ENCODE assay signal across 9 mouse cellular contexts in the genomic region with DNA sequence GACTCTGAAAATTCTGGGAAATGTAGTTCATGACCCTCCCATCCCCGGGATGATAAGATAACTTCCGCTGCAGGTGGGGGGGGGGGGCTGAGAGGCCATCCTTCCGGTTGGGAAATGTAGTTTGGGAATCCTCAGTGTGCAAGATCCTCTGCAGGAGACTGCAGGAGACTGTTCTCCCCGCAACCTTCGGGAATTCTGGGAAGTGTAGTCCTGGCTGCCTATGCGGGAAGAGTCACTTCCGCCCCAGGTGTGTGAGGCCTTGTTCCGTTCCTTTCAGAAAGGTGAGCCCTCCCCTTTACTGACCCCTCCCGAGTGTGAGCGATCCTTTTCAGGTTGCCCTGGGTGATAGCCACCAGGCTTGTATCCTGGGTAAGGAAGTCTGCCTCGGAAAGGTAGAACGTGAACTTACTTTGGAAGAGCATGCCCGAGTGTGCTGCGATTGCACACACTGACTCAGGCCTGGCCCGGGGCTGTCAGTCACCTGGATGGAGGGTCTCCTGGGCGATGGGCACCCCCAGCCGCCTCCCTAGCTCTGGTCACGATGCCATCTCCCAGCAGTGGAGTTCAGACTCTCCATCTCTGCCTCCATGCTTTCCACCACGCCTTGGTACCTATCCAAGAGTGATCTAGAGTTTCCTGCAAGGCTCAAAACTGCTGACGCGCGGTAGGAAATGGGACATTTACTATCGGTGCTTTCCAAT. TPM values are rescaled to one million over a fixed set of nuclear protein-coding genes. Genes with fewer than 3 reads are reported as not detected.
DNase-seq lines count a peak whose midpoint lies in the region; ATAC-seq and TF ChIP-seq lines count a peak whose summit lies in the region.
"Had no signal": no experiment of that assay in that cellular context is flagged by ENCODE, and none has a peak within 500 bp of the region (broad histone marks: within the 10 kb centered on the region; RNA-seq: fewer than 3 reads in every experiment).

Zfp112 (plus strand) TSS at position 159 of the 701 bp plus-strand sequence.

- ATAC-seq in intestine, postnatal 0 days, result peak; percentile 98
- ATAC-seq in megakaryocyte-erythroid progenitor cell, adult 5-6 weeks (replicated peaks; ENCODE audit: low FRiP score, low TSS enrichment, poor library complexity, severe bottlenecking), result peak; percentile 72

- H3K9ac ChIP-seq in intestine, postnatal 0 days (ENCODE audit: low read depth, low read length), result peak within 1 kb of the TSS; percentile 58

- H3K4me1 ChIP-seq in embryonic facial prominence, embryonic 10.5 days, result peaks cover 8% of the 10 kb centered on the region
- H3K4me1 ChIP-seq in intestine, postnatal 0 days (replicated peaks; ENCODE audit: control insufficient read depth, insufficient read depth, low read length), result no peaks in the 10 kb centered on the region
- H3K4me1 ChIP-seq: megakaryocyte, embryonic 14.5 days had no signal

- no peak for TF ChIP-seq CTCF in intestine, postnatal 0 days (IDR thresholded peaks at IDR 0.05; ENCODE audit: low read depth)

- peak within 1 kb of the TSS; percentile 83 for H3K27ac ChIP-seq in embryonic facial prominence, embryonic 10.5 days (replicated peaks)
- H3K27ac ChIP-seq in intestine, postnatal 0 days (ENCODE audit: low read depth, low read length), result peak within 1 kb of the TSS; percentile 81

- H3K4me2 ChIP-seq in intestine, postnatal 0 days (replicated peaks; ENCODE audit: low read depth), result peak within 1 kb of the TSS; percentile 86

- peaks cover 28% of the 10 kb centered on the region for H3K9me3 ChIP-seq in embryonic facial prominence, embryonic 10.5 days
- H3K9me3 ChIP-seq in intestine, postnatal 0 days (ENCODE audit: control insufficient read depth), result peaks cover 9% of the 10 kb centered on the region; the same call in 1 of the 2 replicates

- no peaks in the 10 kb centered on the region for H3K27me3 ChIP-seq in embryonic facial prominence, embryonic 10.5 days (replicated peaks; ENCODE audit: low read depth, poor library complexity, severe bottlenecking)
- no peaks in the 10 kb centered on the region for H3K27me3 ChIP-seq in intestine, postnatal 0 days (replicated peaks; ENCODE audit: control insufficient read depth, insufficient read depth, low read length)
- H3K27me3 ChIP-seq: megakaryocyte, embryonic 14.5 days had no signal

- DNase-seq in adrenal gland, postnatal 25 days, result peak; percentile 66
- peak; percentile 91 for DNase-seq in embryonic facial prominence, embryonic 10.5 days (ENCODE audit: low spot score)
- peak; percentile 97 for DNase-seq in gonadal fat pad, adult 2 months (ENCODE audit: low read depth)
- peak; percentile 81 to 85 for DNase-seq in left cerebral cortex, postnatal 14 days (ENCODE audit: low spot score in 2 of 2)
- peak; percentile 67 for DNase-seq in right cerebral cortex, postnatal 4 days
- no peak for DNase-seq in thymus, postnatal 36 days

- H3K4me3 ChIP-seq in embryonic facial prominence, embryonic 10.5 days, result peak within 1 kb of the TSS; percentile 75
- peak within 1 kb of the TSS; percentile 71 for H3K4me3 ChIP-seq in intestine, postnatal 0 days (ENCODE audit: low read depth, low read length)
- H3K4me3 ChIP-seq: megakaryocyte, embryonic 14.5 days had no signal

- intact Hi-C loops in left cerebral cortex, postnatal 14 days (cut with DNase I), result loop anchor here (2.0 kb wide), 1 partner anchor 62 kb away; the partner anchor contains the start of gene Zfp114

- 2% methylated on average over 23 of the region's 23 CpGs for WGBS in embryonic facial prominence, embryonic 10.5 days
- 3% methylated on average over 23 of the region's 23 CpGs for WGBS in intestine, postnatal 0 days

- H3K36me3 ChIP-seq in embryonic facial prominence, embryonic 10.5 days (replicated peaks), result peaks cover 28% of the 10 kb centered on the region
- H3K36me3 ChIP-seq in intestine, postnatal 0 days (ENCODE audit: control insufficient read depth, insufficient read depth), result peaks cover 6% of the 10 kb centered on the region; the same call in 1 of the 2 replicates

RNA-seq across cellular contexts. Expression of gene Zfp112, which starts in this region (rescaled TPM):
- total RNA-seq in adrenal gland, postnatal 25 days (2021), result 5.4 and 6.1 TPM in 2 replicates
- polyA plus RNA-seq in embryonic facial prominence, embryonic 10.5 days (2016; fragmentation: Nextera tagmentation; extraction: Ambion mirVana), result 3.2 and 4.7 TPM in 2 replicates
- 2.6 TPM in 2 replicates for polyA plus RNA-seq in gonadal fat pad, adult 2 months (2012; rRNA removed)
- 2.0 and 2.2 TPM in 2 replicates for polyA plus RNA-seq in intestine, postnatal 0 days (2015; fragmentation: Nextera tagmentation; extraction: Ambion mirVana)
- total RNA-seq in left cerebral cortex, postnatal 14 days (2021), result 1 to 10 TPM; 7.5 to 9.1 TPM
- total RNA-seq in megakaryocyte-erythroid progenitor cell, adult 5-6 weeks (2014; fragmentation: Nextera tagmentation), result 0.20 and 0.22 TPM in 2 replicates
- total RNA-seq in megakaryocyte-erythroid progenitor cell, adult 5-6 weeks (2017), result 0.75 and 1.4 TPM in 2 replicates

Comparison
In these comparisons a context has a peak if more than half of its experiments do, and no peak if none do; other contexts are left out.
1. DNase-seq: peak in adrenal gland, postnatal 25 days (single experiment), embryonic facial prominence, embryonic 10.5 days (single experiment), gonadal fat pad, adult 2 months (single experiment), left cerebral cortex, postnatal 14 days (2 of 2) and right cerebral cortex, postnatal 4 days (single experiment); none in thymus, postnatal 36 days (0 of 2).